Comparison of ENCODE assay signal across 8 mouse cellular contexts in the genomic region with DNA sequence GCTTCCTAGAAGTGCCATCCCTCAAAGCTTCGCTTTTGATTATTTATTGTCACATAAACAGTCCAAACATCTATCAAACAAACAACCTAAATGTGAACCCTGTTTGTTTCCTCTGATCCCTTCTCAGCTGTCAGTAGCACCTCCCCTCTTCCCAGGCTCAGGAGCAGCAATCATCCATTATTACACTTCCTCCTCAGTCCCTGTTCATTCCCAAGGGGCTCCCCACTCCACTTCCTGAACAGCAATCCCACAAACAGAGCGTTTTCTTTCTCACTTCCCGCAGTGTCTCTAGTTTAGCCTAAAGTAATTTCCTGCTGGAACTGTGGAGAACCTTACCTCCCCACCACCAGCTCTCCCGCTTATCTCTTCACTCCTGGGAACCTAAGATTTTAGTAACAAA.
DNase-seq lines count a peak whose midpoint lies in the region; ATAC-seq lines count a peak whose summit lies in the region.

No protein-coding gene starts in this region.

- no peak overlapping the region for H3K4me3 ChIP-seq in heart, embryonic 15.5 days

- no peaks in the 10 kb centered on the region for H3K27me3 ChIP-seq in heart, embryonic 15.5 days

- no peaks in the 10 kb centered on the region for H3K9me3 ChIP-seq in heart, embryonic 15.5 days (replicated peaks)

- no peak overlapping the region for H3K4me2 ChIP-seq in heart, embryonic 15.5 days

- H3K27ac ChIP-seq in heart, embryonic 15.5 days, result peak overlapping the region; percentile 72

- no peak overlapping the region for H3K9ac ChIP-seq in heart, embryonic 15.5 days

- H3K36me3 ChIP-seq in heart, embryonic 15.5 days, result no peaks in the 10 kb centered on the region

- peak; percentile 18 for DNase-seq in gastrocnemius, adult 18-20 months (ENCODE audit: low spot score)
- DNase-seq in gastrocnemius, postnatal 10 days, result no peak
- DNase-seq in adrenal gland, postnatal 36 days, result peak; percentile 12 to 30
- peak; percentile 29 to 52 for DNase-seq in kidney, postnatal 4 days
- DNase-seq in frontal cortex, postnatal 10 days (ENCODE audit: low spot score in 2 of 2), result no peak
- DNase-seq in right cerebral cortex, adult 18-20 months, result no peak
- DNase-seq in spleen, postnatal 14 days (ENCODE audit: low spot score in 2 of 2), result no peak

- 0 out of 2 replicates have a peak, but pooled peaks have one; percentile 22 for ATAC-seq in heart, embryonic 15.5 days (replicated peaks; ENCODE audit: insufficient number of reproducible peaks, insufficient read depth, low FRiP score, low read depth)

- 40% methylated on average over 4 of the region's 4 CpGs for WGBS in heart, embryonic 15.5 days

- peaks cover 28% of the 10 kb centered on the region for H3K4me1 ChIP-seq in heart, embryonic 15.5 days (replicated peaks)

Comparison
In these comparisons a context has a peak if more than half of its experiments do, and no peak if none do; other contexts are left out.
1. DNase-seq: peak in gastrocnemius, adult 18-20 months (single experiment), adrenal gland, postnatal 36 days (2 of 2) and kidney, postnatal 4 days (2 of 2); none in gastrocnemius, postnatal 10 days (single experiment), frontal cortex, postnatal 10 days (0 of 2), right cerebral cortex, adult 18-20 months (single experiment) and spleen, postnatal 14 days (0 of 2).